Mouse (Mus musculus): ENCODE results near the gene Inha. TPM values are rescaled to one million over a fixed set of nuclear protein-coding genes. Genes with fewer than 3 reads are reported as not detected.
A peak's percentile ranks its signal among the peaks of the same experiment; 100 is the strongest.

Inha gene
- polyA plus RNA-seq, 1 experiment from 2014 or later: 4.1 TPM

DNA sequence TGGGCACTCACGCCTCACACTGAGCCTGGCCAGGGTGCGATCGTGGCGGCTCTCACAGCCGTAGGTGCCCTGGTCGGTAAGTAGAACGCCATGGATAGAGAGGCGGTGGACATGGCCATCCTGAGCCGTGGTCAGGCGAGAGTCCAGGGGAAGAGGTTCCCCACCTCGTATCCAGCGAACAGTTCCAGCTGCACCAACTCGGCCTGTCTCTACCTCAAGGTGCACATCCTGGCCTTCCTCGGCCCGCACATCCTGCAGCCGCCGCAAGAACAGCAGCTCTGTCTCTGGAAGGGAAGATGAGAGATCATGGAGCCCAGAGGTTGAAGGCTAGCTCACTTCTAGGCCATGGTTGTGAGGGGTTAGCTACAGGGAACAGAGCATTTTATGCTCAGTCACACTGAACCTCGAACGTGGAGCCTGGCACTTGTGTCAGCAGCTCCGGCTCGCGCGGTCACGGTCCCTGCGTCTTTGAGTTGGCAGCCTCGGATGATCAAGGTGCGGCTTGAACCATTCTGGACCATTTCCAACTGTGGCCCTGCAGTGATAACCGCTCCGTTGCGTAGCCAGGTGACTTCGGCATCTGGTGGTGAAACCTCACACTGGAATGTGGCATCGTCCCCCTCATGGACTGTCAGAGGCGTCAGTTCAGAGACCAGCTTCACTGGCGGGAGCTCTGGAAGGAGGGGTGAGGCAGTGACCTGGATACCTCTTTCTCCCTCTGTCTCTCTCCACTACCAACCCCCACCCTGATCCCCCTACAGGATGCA, 15.9 kb upstream of the Inha start:
- H3K4me3 ChIP-seq: no peak overlapping the region
- peaks cover 35% of the 10 kb centered on the region for H3K27me3 ChIP-seq
- H3K4me1 ChIP-seq (replicated peaks): peaks cover 21% of the 10 kb centered on the region
- no peak for ATAC-seq (replicated peaks; ENCODE audit: insufficient number of reproducible peaks, insufficient read depth, low FRiP score, low read depth)
- peaks cover 82% of the 10 kb centered on the region for H3K36me3 ChIP-seq
- no peak overlapping the region for H3K27ac ChIP-seq
- H3K9ac ChIP-seq: no peak overlapping the region
- H3K4me2 ChIP-seq: no peak overlapping the region
- WGBS: 81% methylated on average over 34 of the region's 34 CpGs
- no peaks in the 10 kb centered on the region for H3K9me3 ChIP-seq (replicated peaks)

DNA sequence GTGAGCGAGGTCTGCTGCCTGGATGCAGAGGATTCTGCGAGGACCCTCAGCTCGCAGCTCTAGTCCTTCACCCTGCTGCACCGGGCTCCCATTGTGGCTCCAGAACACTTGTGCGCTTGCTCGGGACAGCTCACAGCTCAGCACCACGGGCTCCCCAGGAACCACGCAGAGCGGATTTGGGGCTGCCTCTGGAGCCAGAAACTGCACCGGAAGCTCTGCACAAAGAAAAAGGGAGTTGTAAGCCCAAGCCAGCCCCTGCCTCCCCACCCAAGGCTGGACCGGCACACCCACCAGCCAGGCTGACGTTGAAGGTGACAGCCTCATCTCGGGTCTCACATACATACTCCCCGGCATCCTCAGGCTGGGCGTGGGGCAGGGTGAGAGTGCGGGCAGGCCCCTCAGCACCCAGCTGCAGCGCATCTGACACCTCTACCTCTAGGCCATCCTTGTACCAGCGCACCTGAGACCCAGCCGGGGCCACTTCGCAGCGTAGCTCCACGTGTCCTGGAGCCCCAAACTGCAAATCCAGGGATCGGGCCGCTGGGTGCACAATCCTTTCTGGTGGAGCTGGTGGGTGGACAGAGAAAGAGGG, 14.2 kb upstream of the Inha start:
- peaks cover 18% of the 10 kb centered on the region for H3K27me3 ChIP-seq
- peaks cover 11% of the 10 kb centered on the region for H3K4me1 ChIP-seq (replicated peaks)
- H3K27ac ChIP-seq: no peak overlapping the region
- no peak overlapping the region for H3K4me3 ChIP-seq
- no peaks in the 10 kb centered on the region for H3K9me3 ChIP-seq (replicated peaks)
- WGBS: 61% methylated on average over 24 of the region's 24 CpGs
- H3K9ac ChIP-seq: no peak overlapping the region
- no peak for ATAC-seq (replicated peaks; ENCODE audit: insufficient number of reproducible peaks, insufficient read depth, low FRiP score, low read depth)
- no peak overlapping the region for H3K4me2 ChIP-seq
- peaks cover 87% of the 10 kb centered on the region for H3K36me3 ChIP-seq

DNA sequence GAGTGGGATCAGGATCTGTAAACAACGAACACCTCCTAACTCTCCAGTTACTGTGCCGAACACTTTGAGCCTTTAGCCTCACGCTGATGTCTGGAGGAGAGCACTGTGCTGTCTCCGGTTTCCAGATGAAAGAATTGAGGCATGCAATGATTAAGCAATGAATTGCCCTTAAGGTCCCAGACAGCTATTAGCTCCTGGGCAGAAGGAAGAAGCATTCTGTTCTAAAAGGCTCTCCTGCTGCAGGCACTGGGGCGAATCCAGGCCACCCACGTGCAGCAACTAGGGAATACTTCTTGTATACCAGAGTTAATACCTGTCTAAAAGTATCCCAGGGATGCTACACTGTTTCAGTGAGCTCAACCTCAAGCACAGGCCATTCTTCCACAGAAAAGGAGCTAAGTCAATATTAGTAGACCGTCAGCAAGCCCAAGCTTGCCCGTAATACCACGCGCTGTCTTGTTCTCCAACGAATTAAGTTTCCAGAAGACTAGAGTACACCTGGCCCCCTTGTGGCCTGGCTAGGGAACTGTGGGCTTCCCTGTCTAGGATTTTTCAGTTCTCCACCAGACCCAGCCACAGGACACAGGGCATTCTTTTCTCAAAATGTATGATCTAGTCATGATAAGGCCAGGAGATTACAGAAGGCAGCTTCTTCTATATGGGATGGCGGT, 11.9 kb upstream of the Inha start:
- Histone ChIP-seq H3K9me3 (replicated peaks) (no peaks in the 10 kb centered on the region), H3K36me3 (peaks cover 95% of the 10 kb centered on the region), H3K4me1 (replicated peaks) (no peaks in the 10 kb centered on the region), H3K4me2 (no peak overlapping the region), H3K9ac (no peak overlapping the region), H3K4me3 (no peak overlapping the region), H3K27ac (no peak overlapping the region), H3K27me3 (peaks cover 3% of the 10 kb centered on the region; the same call in 1 of the 2 replicates)
- WGBS: 65% methylated on average over 12 of the region's 12 CpGs
- no peak; the same call in 1 of the 2 replicates for ATAC-seq (replicated peaks; ENCODE audit: insufficient number of reproducible peaks, insufficient read depth, low FRiP score, low read depth)

DNA sequence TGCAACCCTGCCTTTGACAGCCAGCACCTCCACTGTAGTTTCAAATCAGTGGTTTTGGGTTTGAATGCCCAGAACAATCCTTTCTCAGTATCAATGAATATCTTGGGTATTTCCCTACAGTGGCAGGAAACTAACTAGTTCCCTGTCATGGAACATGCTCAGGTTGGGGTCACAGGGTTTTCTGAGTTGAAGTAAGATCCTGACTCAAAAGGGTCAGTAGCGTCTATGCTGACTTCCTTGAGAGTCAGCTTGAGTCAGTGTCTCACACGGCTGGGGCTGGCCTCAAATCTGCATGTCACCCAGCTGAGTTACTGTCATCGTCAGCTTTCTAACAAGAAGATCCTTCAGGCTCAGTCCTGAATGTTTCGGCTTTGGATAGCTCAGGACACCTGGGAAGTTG, 8.0 kb upstream of the Inha start:
- peaks cover 91% of the 10 kb centered on the region for H3K36me3 ChIP-seq
- H3K4me3 ChIP-seq: no peak overlapping the region
- no peaks in the 10 kb centered on the region for H3K27me3 ChIP-seq
- H3K4me2 ChIP-seq: no peak overlapping the region
- ATAC-seq (replicated peaks; ENCODE audit: insufficient number of reproducible peaks, insufficient read depth, low FRiP score, low read depth): no peak
- H3K27ac ChIP-seq: no peak overlapping the region
- no peaks in the 10 kb centered on the region for H3K9me3 ChIP-seq (replicated peaks)
- H3K9ac ChIP-seq: no peak overlapping the region
- peaks cover 19% of the 10 kb centered on the region for H3K4me1 ChIP-seq (replicated peaks)
- WGBS: 78% methylated on average over 4 of the region's 4 CpGs

DNA sequence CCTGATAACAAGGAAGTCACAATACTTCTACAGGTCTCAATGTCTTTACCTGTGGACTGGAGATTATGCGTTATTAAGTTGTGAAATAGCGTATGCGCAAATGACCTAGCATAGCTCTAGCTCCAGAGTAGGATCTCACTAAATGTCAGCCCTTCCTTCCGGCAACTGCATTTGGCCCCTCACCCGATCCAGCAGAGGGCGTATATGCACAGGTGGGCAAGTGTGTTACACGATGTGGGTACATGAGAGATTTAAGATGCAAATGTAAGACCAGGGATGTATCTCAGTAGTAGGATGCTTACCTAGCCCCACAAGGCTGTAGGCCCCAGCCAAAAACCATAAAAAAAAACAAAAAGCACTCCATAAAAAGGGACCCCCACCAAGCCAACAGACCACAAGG, 7.4 kb upstream of the Inha start:
- H3K27me3 ChIP-seq: no peaks in the 10 kb centered on the region
- H3K4me3 ChIP-seq: no peak overlapping the region
- ATAC-seq (replicated peaks; ENCODE audit: insufficient number of reproducible peaks, insufficient read depth, low FRiP score, low read depth): no peak
- WGBS: 78% methylated on average over 7 of the region's 7 CpGs
- peaks cover 89% of the 10 kb centered on the region for H3K36me3 ChIP-seq
- H3K4me1 ChIP-seq (replicated peaks): peaks cover 24% of the 10 kb centered on the region
- no peak overlapping the region for H3K4me2 ChIP-seq
- no peak overlapping the region for H3K27ac ChIP-seq
- H3K9ac ChIP-seq: no peak overlapping the region
- H3K9me3 ChIP-seq (replicated peaks): no peaks in the 10 kb centered on the region

DNA sequence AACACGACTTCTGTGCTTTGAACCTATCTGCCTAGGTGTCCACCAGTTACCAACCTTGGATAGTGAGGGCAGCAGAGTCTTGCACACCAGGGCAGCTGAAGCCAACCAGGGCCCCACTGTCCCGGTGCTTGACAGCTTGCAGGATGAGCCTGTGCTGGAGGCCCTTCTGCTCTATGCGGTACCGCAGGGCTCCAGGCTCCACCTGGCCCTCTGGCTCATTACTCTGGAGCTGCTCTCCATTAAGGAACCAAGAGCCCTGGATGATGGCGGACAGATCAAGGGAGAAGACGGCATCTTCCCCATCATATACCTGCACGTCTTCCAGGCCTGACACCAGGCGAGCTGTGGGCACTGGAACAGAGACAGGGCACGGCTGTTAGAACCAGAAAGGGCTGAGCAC, 5.0 kb upstream of the Inha start:
- Histone ChIP-seq H3K9me3 (replicated peaks) (no peaks in the 10 kb centered on the region), H3K4me1 (replicated peaks) (peaks cover 32% of the 10 kb centered on the region), H3K4me3 (no peak overlapping the region), H3K27ac (no peak overlapping the region), H3K36me3 (peaks cover 65% of the 10 kb centered on the region), H3K27me3 (no peaks in the 10 kb centered on the region), H3K9ac (no peak overlapping the region), H3K4me2 (no peak overlapping the region)
- no peak for ATAC-seq (replicated peaks; ENCODE audit: insufficient number of reproducible peaks, insufficient read depth, low FRiP score, low read depth)
- WGBS: 92% methylated on average over 9 of the region's 9 CpGs

DNA sequence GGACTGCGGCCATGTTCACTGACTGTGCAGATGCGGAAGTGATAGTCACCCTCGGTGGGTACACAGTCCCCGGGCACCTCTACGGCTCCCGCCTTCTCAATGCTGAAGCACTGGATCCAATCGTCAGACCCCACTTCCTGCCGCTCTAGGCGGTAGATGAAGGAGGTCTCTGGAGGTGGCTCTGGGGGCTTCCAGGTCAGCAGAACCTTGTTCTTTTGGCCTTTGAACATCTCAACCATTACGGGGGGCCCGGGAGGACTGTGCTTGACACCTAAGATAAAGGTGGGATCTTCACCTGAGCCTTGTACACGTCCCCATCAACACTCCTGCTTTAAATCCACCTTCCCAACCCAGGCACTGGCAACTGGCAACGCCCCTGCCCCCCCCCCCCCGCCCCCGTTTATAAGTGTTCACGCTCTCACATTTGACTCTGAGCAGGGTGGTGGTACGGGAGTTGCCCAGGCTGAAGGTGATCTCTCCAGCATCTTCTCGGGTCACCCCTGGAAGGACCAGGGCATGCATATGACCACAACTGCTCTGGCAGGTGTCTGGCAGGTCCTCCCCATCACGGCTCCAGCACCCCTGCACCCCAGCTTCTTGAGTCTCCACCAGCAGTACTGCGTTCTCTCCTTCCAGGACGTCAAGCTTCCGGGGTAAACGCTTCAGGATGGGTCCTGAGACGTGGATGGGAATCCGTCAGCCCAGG, 3.8 kb upstream of the Inha start:
- 78% methylated on average over 25 of the region's 25 CpGs for WGBS
- H3K4me3 ChIP-seq: peak overlapping the region; percentile 81
- H3K9ac ChIP-seq: peak overlapping the region; percentile 88

DNA sequence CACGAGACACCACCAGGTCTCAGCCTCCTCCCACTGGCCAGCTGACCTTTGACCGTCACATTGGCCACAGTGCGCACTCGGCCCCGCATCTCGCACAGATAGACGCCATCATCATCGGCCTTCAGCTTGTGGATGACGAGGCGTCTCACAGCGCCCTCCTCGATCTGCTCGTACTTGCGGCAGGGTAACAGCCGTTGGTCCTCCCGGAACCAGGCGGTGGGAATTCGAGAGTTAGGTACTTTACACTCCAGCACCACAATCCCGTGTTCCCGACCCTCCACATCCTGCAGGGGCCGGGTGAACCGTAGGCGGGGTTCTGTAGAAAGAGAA, 3.3 kb upstream of the Inha start:
- peak overlapping the region; percentile 81 for H3K4me3 ChIP-seq
- H3K36me3 ChIP-seq: peaks cover 47% of the 10 kb centered on the region
- no peaks in the 10 kb centered on the region for H3K9me3 ChIP-seq (replicated peaks)
- peak overlapping the region; percentile 97 for H3K27ac ChIP-seq
- H3K4me2 ChIP-seq: peak overlapping the region; percentile 86
- no peak for ATAC-seq (replicated peaks; ENCODE audit: insufficient number of reproducible peaks, insufficient read depth, low FRiP score, low read depth)
- H3K27me3 ChIP-seq: no peaks in the 10 kb centered on the region
- WGBS: 53% methylated on average over 23 of the region's 23 CpGs
- peak overlapping the region; percentile 88 for H3K9ac ChIP-seq
- H3K4me1 ChIP-seq (replicated peaks): peaks cover 42% of the 10 kb centered on the region

More for the DNA sequence above, 3.8 kb upstream of the Inha start:
- Histone ChIP-seq H3K27me3 (no peaks in the 10 kb centered on the region), H3K4me2 (peak overlapping the region; percentile 86), H3K9me3 (replicated peaks) (no peaks in the 10 kb centered on the region), H3K4me1 (replicated peaks) (peaks cover 42% of the 10 kb centered on the region), H3K36me3 (peaks cover 53% of the 10 kb centered on the region), H3K27ac (no peak overlapping the region)
- ATAC-seq (replicated peaks; ENCODE audit: insufficient number of reproducible peaks, insufficient read depth, low FRiP score, low read depth): no peak

DNA sequence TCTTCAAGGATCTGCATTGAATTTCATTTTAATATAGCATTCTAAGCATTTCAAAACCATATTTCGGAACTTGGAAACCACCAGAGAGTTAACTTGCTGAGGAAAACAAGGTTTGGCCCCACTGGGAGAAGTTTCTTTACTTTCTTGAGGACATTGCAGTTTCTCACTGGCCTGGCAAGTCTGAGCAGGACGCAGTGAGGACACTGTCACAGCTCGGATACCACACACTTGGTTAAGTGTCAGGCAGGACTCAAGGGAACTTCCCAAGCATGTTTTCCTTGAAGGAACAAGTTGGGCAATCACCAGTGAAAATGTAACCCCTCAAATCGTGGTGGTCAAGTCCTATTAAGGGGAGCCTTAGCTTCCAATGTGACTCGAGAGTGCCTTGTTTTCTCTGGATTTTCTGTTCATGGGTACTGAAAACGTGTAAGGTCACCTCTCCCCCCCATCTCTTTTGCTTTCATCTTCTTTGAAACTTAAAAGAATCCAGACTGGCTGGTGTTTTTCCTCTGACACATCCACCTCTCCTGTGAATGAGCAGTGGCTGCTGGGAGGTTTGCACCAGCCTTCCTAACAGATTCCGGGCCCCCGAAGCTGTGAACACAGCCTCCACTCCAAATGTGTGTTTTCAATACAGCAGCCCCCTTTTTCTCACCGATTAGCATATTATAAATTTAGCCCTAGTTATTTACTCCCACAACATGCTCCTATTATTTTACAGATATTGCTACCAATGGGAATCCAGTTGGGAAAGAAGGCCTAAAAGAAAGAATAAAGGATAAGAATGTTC, 2.4 kb upstream of the Inha start:
- H3K9ac ChIP-seq: peak overlapping the region; percentile 88
- H3K27me3 ChIP-seq: no peaks in the 10 kb centered on the region
- peak overlapping the region; percentile 81 for H3K4me3 ChIP-seq
- WGBS: 31% methylated on average over 9 of the region's 9 CpGs
- peak overlapping the region; percentile 97 for H3K27ac ChIP-seq
- H3K9me3 ChIP-seq (replicated peaks): no peaks in the 10 kb centered on the region
- H3K36me3 ChIP-seq: peaks cover 39% of the 10 kb centered on the region
- peak overlapping the region; percentile 86 for H3K4me2 ChIP-seq
- H3K4me1 ChIP-seq (replicated peaks): peaks cover 46% of the 10 kb centered on the region
- no peak for ATAC-seq (replicated peaks; ENCODE audit: insufficient number of reproducible peaks, insufficient read depth, low FRiP score, low read depth)

DNA sequence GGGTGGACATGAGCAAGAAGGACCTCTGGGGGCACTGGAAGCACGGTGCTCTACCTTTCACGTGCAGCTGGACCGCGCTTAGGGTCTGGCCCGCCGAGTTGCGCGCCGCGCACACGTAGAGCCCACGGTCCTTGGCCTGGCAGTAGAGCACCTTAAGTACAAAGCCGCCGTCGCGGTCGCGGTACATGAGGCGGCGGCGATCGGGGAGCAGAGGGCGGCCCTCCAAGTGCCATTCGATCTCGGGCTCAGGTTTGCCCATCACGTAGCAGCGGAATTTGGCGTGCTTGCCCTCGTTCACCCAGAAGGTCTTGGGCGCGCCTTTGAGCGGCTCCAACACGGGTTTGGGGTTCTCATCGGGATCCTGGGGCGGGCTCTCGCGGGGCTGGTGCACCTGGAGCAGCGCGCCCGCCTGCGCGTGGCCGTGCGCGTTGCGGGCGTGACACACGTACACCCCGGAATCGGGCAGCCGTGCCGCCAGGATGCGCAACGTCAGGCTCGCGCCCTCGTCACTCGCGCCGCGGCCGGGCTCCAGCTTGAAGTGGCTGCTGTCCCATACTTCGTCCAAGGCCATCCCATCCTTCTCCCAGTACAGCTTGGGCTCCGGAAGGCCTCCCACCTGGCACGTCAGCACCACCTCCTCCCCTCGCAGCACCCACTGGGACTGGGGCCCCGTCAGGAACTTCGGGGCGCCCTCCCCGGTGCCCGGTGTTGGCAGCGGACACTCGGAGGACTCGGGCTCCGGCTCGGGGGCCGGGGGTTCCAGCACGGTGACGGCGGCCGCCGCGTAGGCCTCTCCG, 1.5 kb upstream of the Inha start:
- Histone ChIP-seq H3K27me3 (no peaks in the 10 kb centered on the region), H3K4me2 (peak overlapping the region; percentile 86), H3K9me3 (replicated peaks) (no peaks in the 10 kb centered on the region), H3K27ac (peak overlapping the region; percentile 97), H3K4me1 (replicated peaks) (peaks cover 55% of the 10 kb centered on the region), H3K9ac (peak overlapping the region; percentile 88), H3K4me3 (peak overlapping the region; percentile 81), H3K36me3 (peaks cover 30% of the 10 kb centered on the region)
- peak; percentile 21; the same call in 1 of the 2 replicates for ATAC-seq (replicated peaks; ENCODE audit: insufficient number of reproducible peaks, insufficient read depth, low FRiP score, low read depth)
- under 1% methylated on average over 77 of the region's 84 CpGs for WGBS

Measured in heart, embryonic 15.5 days (tissue).